Mouse (Mus musculus) thymus, adult 2 months (tissue): ENCODE results near the gene Sptlc2. TPM values are rescaled to one million over a fixed set of nuclear protein-coding genes. Genes with fewer than 3 reads are reported as not detected.

Experiments used
- DNase-seq: peaks from one replicate; pipeline ENCODE4 v3.0.0; 2021
- H3K27ac ChIP-seq: fragments of 200-500 bp; 2 replicates; pipeline ENCODE4 v1.5.1; 2012; ENCODE audit warnings: low read length, control low read depth; ENCODE audit not compliant: control insufficient read depth, insufficient read depth
- H3K27me3 ChIP-seq: fragments of 200-500 bp; 2 replicates; pipeline ENCODE4 v1.6.1; 2012; ENCODE audit warnings: mild to moderate bottlenecking, low read length, moderate library complexity, mixed read lengths; ENCODE audit not compliant: control insufficient read depth, insufficient read depth
- H3K36me3 ChIP-seq: fragments of 200-500 bp; 2 replicates; pipeline ENCODE4 v1.6.1; 2012; ENCODE audit warnings: mild to moderate bottlenecking, low read length, moderate library complexity; ENCODE audit not compliant: control insufficient read depth, insufficient read depth
- H3K4me1 ChIP-seq: fragments of 200-500 bp; replicated peaks from 2 replicates; pipeline ENCODE4 v1.6.1; 2012; ENCODE audit warnings: low read length; ENCODE audit not compliant: control insufficient read depth, insufficient read depth
- H3K4me3 ChIP-seq: fragments of 200-500 bp; 2 replicates; pipeline ENCODE4 v1.5.1; 2012; ENCODE audit warnings: mild to moderate bottlenecking, low read length, control low read depth, moderate library complexity; ENCODE audit not compliant: control insufficient read depth, insufficient read depth
- CTCF ChIP-seq: fragments of 200-500 bp; IDR thresholded peaks from 2 replicates; pipeline ENCODE4 v1.5.1; 2012; ENCODE audit warnings: mild to moderate bottlenecking, control low read depth, low read length, moderate library complexity, borderline replicate concordance; ENCODE audit not compliant: control insufficient read depth, poor library complexity, insufficient read depth; ENCODE audit errors: extremely low read depth
- POLR2A ChIP-seq: fragments of 200-500 bp; IDR thresholded peaks from 2 replicates; pipeline ENCODE4 v1.6.1; 2012; ENCODE audit warnings: mild to moderate bottlenecking, low read length, control low read depth, moderate library complexity; ENCODE audit not compliant: control insufficient read depth, poor library complexity, insufficient read depth; ENCODE audit errors: extremely low read depth
- WGBS: fragments of 180-500 bp; shearing (Covaris S2); methylation state at CpG from one replicate; pipeline ENCODE4 v1.1.7; 2018; 5-methylcytosine and 5-hydroxymethylcytosine counted together
- polyA plus RNA-seq: library from polyadenylated mRNA; depleted of rRNA; stranded (reverse); fragments of >200 nt; gene quantifications from 2 replicates; pipeline ENCODE4 v1.2.3, GENCODE M21; 2012

Gene Sptlc2
- polyA plus RNA-seq, 1 experiment, result 10.2 TPM

DNA sequence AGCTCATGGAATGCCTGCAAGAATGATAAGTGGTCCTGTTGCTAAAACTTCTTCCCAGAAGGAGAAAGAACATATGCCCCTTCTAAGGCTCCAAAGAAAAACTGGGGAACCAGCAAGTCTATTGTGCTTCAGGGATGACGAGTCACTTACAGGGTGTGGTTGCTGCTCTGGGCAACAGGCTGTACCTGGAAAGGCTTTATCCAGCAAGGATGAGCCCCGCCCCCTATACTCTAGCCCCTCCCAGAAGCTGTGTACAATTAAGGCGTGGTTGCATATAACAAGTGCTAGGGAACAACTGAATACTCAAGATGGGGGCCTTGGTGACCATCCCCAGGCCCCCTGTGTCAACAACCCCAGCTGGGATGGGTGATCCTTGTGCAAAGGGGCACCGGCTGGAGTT lies 21.0 kb upstream of the Sptlc2 start:
- TF ChIP-seq CTCF, result no peak
- no peak for TF ChIP-seq POLR2A
- H3K27ac ChIP-seq, result no peak overlapping the region
- H3K4me1 ChIP-seq, result peaks cover 8% of the 10 kb centered on the region

GRCm38 (mm10) chr12:87407869-87408605 lies 19.9 kb upstream of the Sptlc2 start:
- H3K4me3 ChIP-seq, result no peak overlapping the region
- no peaks in the 10 kb centered on the region; the same call in 1 of the 2 replicates for H3K27me3 ChIP-seq
- no peak for TF ChIP-seq POLR2A
- TF ChIP-seq CTCF, result no peak
- 13% methylated on average over 21 of the region's 21 CpGs for WGBS
- DNase-seq, result no peak
- no peaks in the 10 kb centered on the region for H3K36me3 ChIP-seq
- no peak overlapping the region for H3K27ac ChIP-seq
- peaks cover 8% of the 10 kb centered on the region for H3K4me1 ChIP-seq

More for the DNA sequence above, 21.0 kb upstream of the Sptlc2 start:
- DNase-seq, result no peak
- Histone ChIP-seq H3K4me3 (no peak overlapping the region), H3K36me3 (no peaks in the 10 kb centered on the region), H3K27me3 (no peaks in the 10 kb centered on the region; the same call in 1 of the 2 replicates)
- WGBS, result 93% methylated on average over 4 of the region's 4 CpGs

- TF ChIP-seq CTCF (no peak), POLR2A (no peak)
- Histone ChIP-seq H3K36me3 (no peaks in the 10 kb centered on the region), H3K4me3 (no peak overlapping the region), H3K27me3 (no peaks in the 10 kb centered on the region; the same call in 1 of the 2 replicates), H3K4me1 (peaks cover 5% of the 10 kb centered on the region), H3K27ac (no peak overlapping the region)
- 90% methylated on average over 3 of the region's 3 CpGs for WGBS
- no peak for DNase-seq
Measured at GRCm38 (mm10) chr12:87405721-87406120, 17.6 kb upstream of the Sptlc2 start.

DNA sequence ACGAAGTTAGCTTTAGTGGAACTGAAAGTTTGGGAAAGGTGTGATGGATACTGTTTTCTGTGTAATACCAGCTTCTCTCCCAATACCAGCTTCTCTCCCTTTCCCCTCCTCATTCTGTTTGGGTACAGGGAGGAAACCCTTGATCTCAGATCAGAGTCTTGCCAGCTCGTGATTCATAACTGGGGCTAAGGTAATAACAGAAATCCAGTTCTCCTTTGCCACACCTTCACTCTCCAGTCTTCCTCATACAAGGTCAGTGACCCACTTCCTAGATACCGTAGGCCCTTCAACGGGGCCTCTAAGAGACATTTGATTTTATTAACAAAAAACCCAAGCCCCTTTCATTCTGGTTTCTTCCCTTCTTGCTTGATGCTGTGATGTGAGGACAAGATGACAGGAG lies 17.0 kb upstream of the Sptlc2 start:
- no peak overlapping the region for H3K27ac ChIP-seq
- no peaks in the 10 kb centered on the region; the same call in 1 of the 2 replicates for H3K27me3 ChIP-seq
- no peaks in the 10 kb centered on the region for H3K36me3 ChIP-seq
- no peak for TF ChIP-seq CTCF
- no peak for TF ChIP-seq POLR2A
- 77% methylated on average over 4 of the region's 4 CpGs for WGBS
- no peak for DNase-seq
- no peak overlapping the region for H3K4me3 ChIP-seq
- H3K4me1 ChIP-seq, result peaks cover 5% of the 10 kb centered on the region; the same call in 1 of the 2 replicates

DNA sequence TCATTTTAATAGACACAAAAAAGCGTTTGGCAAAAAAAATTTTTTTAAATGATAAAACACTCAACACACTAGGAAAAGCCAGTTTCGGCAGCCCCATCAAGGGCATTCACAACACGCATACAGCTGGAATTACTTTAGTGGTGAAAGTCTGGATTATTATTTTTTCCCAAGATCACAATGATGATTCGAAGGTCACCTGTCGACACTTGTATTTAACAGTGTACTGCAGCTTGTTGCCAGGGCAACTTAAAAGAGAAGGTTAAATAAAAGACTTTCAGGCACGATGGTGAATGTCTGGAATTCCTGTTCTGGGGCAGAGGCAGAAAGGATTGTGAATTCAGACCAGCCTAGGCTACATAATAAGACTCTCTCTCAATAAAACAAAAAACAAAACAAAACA lies 13.7 kb upstream of the Sptlc2 start:
- H3K36me3 ChIP-seq, result no peaks in the 10 kb centered on the region
- no peaks in the 10 kb centered on the region for H3K27me3 ChIP-seq
- no peaks in the 10 kb centered on the region for H3K4me1 ChIP-seq
- no peak overlapping the region for H3K27ac ChIP-seq
- TF ChIP-seq CTCF (no peak), POLR2A (no peak)
- 91% methylated on average over 6 of the region's 6 CpGs for WGBS
- no peak overlapping the region for H3K4me3 ChIP-seq
- no peak for DNase-seq

- DNase-seq, result no peak
- 77% methylated on average over 10 of the region's 10 CpGs for WGBS
- H3K36me3 ChIP-seq, result no peaks in the 10 kb centered on the region
- H3K4me3 ChIP-seq, result no peak overlapping the region
- no peaks in the 10 kb centered on the region for H3K27me3 ChIP-seq
- no peaks in the 10 kb centered on the region for H3K4me1 ChIP-seq
- TF ChIP-seq CTCF (no peak), POLR2A (no peak)
- no peak overlapping the region for H3K27ac ChIP-seq
Measured at GRCm38 (mm10) chr12:87399119-87399819, 11.1 kb upstream of the Sptlc2 start.
